Mouse (Mus musculus): ENCODE data around the gene Panx2. TPM values are rescaled to one million over a fixed set of nuclear protein-coding genes. Genes with fewer than 3 reads are reported as not detected.
A peak's percentile ranks its signal among the peaks of the same experiment; 100 is the strongest.

The Panx2 gene
- polyA plus RNA-seq, 1 experiment from 2014 or later: 0.18 TPM

DNA sequence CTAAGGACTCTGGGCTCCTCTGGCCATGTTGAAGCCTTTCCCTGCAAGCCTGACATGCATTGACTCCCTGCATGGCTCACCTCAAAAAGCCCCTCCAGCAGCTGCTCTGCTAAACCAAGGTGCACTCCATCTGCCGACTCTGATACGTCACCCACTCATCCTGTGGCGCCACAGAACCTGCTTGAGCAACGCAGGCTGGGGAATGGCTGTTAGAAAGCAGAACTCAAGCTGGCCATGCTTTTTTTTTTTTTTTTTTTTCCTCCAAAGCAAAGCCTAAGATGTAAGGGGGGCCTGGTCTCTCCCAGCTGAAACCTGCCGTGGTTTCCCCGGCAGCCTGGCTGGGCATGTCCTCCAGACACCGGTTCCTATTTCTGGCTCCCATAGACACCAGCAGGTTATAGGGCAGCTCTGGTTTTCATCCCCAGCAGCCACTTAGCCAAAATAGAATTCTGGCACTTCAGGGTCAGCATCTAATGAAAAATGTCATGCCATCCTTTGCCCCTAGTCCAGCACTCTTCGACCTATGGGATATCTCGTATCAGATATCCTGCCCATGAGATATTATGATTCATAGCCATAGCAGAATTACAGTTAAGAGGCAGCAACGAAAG lies 14.6 kb downstream of the Panx2 start:
- 64% methylated on average over 10 of the region's 10 CpGs for WGBS
- Histone ChIP-seq H3K4me3 (ENCODE audit: low read depth, low read length) (no peak overlapping the region), H3K36me3 (ENCODE audit: insufficient read depth, low read length) (no peaks in the 10 kb centered on the region), H3K27me3 (replicated peaks; ENCODE audit: insufficient read depth, low read length) (no peaks in the 10 kb centered on the region), H3K4me2 (replicated peaks; ENCODE audit: low read depth, low read length) (no peak overlapping the region), H3K4me1 (ENCODE audit: insufficient read depth, low read depth, low read length) (peaks cover 25% of the 10 kb centered on the region), H3K27ac (ENCODE audit: low read length) (no peak overlapping the region), H3K9me3 (ENCODE audit: low read length) (no peaks in the 10 kb centered on the region), H3K9ac (replicated peaks; ENCODE audit: low read depth) (no peak overlapping the region)
- ATAC-seq (no peak), DNase-seq (ENCODE audit: low spot score) (no peak)
- TF ChIP-seq EP300 (IDR thresholded peaks at IDR 0.05) (no peak), CTCF (IDR thresholded peaks at IDR 0.05) (no peak)

DNA sequence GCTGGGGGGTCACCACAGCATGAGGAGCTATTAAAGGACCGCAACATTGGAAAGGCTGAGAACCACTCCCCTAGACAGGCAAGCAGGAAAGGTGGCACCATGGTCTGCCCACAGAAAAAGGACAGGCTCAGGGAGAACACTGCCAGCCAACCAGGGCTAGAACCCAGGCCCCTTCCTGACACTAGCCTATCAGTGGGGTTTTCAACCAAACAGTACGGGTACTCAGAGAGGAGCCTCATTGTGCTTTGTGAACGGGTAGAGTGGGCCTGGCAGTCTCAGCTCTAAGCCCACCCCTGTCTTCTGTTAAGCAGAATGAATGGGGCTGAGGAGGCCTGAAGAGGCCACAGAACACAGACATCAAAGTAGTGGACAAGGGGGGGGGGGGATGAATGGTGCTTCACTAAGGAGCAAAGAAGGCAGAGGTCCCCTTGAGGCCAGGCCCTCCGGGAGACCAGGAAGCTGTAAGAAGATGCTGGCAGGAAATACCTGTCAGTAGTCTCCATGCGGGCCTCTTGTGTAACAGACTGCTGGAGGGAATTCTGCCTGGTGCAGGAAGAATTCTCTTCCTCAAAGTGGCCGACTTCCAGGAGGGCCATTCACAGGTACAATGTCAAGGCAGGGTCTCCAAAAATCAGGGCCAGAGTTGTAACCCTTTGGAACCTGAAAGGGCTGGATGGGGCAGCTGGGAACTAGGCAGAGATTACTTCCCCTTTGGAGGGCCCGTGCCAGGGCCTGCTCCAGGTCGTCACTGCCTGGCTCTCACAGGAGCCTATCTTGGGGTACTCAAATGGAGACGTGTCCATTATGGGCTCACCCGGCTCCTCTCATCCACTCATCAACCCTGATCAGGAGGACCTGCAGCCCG lies 15.3 kb downstream of the Panx2 start, which contains the start of gene Trabd:
Trabd (plus strand) TSS at position 512 of the 865 bp plus-strand sequence.
- no peak for ATAC-seq
- Histone ChIP-seq H3K27me3 (replicated peaks; ENCODE audit: insufficient read depth, low read length) (no peaks in the 10 kb centered on the region), H3K4me3 (ENCODE audit: low read depth, low read length) (peak within 1 kb of the TSS; percentile 88), H3K27ac (ENCODE audit: low read length) (peak within 1 kb of the TSS; percentile 91), H3K4me1 (ENCODE audit: insufficient read depth, low read depth, low read length) (peaks cover 25% of the 10 kb centered on the region), H3K4me2 (replicated peaks; ENCODE audit: low read depth, low read length) (peak within 1 kb of the TSS; percentile 74), H3K9me3 (ENCODE audit: low read length) (no peaks in the 10 kb centered on the region), H3K9ac (replicated peaks; ENCODE audit: low read depth) (peak within 1 kb of the TSS; percentile 80), H3K36me3 (ENCODE audit: insufficient read depth, low read length) (no peaks in the 10 kb centered on the region)
- TF ChIP-seq EP300 (IDR thresholded peaks at IDR 0.05) (no peak), CTCF (IDR thresholded peaks at IDR 0.05) (no peak)
- WGBS: 13% methylated on average over 11 of the region's 11 CpGs
- DNase-seq (ENCODE audit: low spot score): peak; percentile 26

DNA sequence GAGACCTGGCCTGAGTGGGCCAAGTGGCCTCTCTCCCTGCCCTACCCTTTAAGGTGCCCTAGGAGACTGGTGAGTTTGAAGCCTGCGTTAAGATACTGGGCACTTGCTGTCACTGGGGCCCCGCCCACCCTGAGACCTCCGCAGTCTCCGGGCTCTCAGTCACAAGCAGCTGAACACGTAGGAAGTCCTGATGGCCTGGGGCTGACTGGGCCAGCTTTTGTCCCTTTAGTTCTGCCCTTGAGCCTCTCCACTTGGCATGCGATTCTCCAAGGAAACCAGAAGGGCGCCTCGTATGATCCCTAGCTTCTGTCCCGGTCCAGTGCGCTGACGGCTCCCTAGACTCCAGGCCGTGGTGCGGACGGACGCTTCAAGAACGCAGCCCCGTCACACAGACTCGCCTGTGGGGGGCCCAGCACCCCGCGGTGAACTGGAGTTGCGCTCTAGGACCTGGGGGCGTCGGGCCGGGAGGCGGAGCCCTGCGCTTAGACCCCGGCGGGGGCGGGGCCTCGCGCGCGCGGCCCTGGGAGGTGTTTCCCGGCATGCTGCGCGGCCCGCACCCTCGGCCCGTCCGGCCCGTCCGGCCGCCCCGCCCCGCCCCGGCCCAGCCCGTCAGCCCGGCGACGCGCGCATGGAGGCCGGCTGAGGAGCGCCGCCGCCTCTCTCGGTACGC lies 16.1 kb downstream of the Panx2 start:
- Histone ChIP-seq H3K9me3 (ENCODE audit: low read length) (no peaks in the 10 kb centered on the region), H3K4me1 (ENCODE audit: insufficient read depth, low read depth, low read length) (peaks cover 25% of the 10 kb centered on the region), H3K9ac (replicated peaks; ENCODE audit: low read depth) (peak overlapping the region; percentile 80), H3K36me3 (ENCODE audit: insufficient read depth, low read length) (0 out of 2 replicates have a peak, but pooled peaks cover under 1% of the 10 kb centered on the region), H3K27ac (ENCODE audit: low read length) (peak overlapping the region; percentile 91), H3K4me3 (ENCODE audit: low read depth, low read length) (peak overlapping the region; percentile 88), H3K4me2 (replicated peaks; ENCODE audit: low read depth, low read length) (peak overlapping the region; percentile 74), H3K27me3 (replicated peaks; ENCODE audit: insufficient read depth, low read length) (no peaks in the 10 kb centered on the region)
- WGBS: 3% methylated on average over 33 of the region's 59 CpGs
- ATAC-seq (peak; percentile 94), DNase-seq (ENCODE audit: low spot score) (peak; percentile 96)
- peak; percentile 51 for TF ChIP-seq CTCF (IDR thresholded peaks at IDR 0.05)
- no peak for TF ChIP-seq EP300 (IDR thresholded peaks at IDR 0.05)

- Histone ChIP-seq H3K9me3 (ENCODE audit: low read length) (no peaks in the 10 kb centered on the region), H3K4me3 (ENCODE audit: low read depth, low read length) (peak overlapping the region; percentile 88), H3K27ac (ENCODE audit: low read length) (peak overlapping the region; percentile 91), H3K27me3 (replicated peaks; ENCODE audit: insufficient read depth, low read length) (no peaks in the 10 kb centered on the region), H3K36me3 (ENCODE audit: insufficient read depth, low read length) (0 out of 2 replicates have a peak, but pooled peaks cover 5% of the 10 kb centered on the region), H3K4me1 (ENCODE audit: insufficient read depth, low read depth, low read length) (peaks cover 25% of the 10 kb centered on the region), H3K9ac (replicated peaks; ENCODE audit: low read depth) (peak overlapping the region; percentile 80), H3K4me2 (replicated peaks; ENCODE audit: low read depth, low read length) (peak overlapping the region; percentile 74)
- DNase-seq (ENCODE audit: low spot score) (peak; percentile 48), ATAC-seq (peak; percentile 1)
- TF ChIP-seq CTCF (IDR thresholded peaks at IDR 0.05): no peak; the same call in 1 of the 2 replicates
- WGBS: 3% methylated on average over 27 of the region's 39 CpGs
Observed at GRCm38 (mm10) chr15:89076156-89076731, 16.7 kb downstream of the Panx2 start.

- no peaks in the 10 kb centered on the region for H3K9me3 ChIP-seq (ENCODE audit: low read length)
- H3K27me3 ChIP-seq (replicated peaks; ENCODE audit: insufficient read depth, low read length): no peaks in the 10 kb centered on the region
- no peak overlapping the region for H3K4me3 ChIP-seq (ENCODE audit: low read depth, low read length)
- ATAC-seq (peak; percentile 18), DNase-seq (ENCODE audit: low spot score) (peak; percentile 81)
- H3K36me3 ChIP-seq (ENCODE audit: insufficient read depth, low read length): peaks cover 15% of the 10 kb centered on the region; the same call in 1 of the 2 replicates
- peak overlapping the region; percentile 64 for H3K27ac ChIP-seq (ENCODE audit: low read length)
- TF ChIP-seq EP300 (IDR thresholded peaks at IDR 0.05) (no peak), CTCF (IDR thresholded peaks at IDR 0.05) (no peak)
- H3K4me2 ChIP-seq (replicated peaks; ENCODE audit: low read depth, low read length): peak overlapping the region; percentile 29
- no peak overlapping the region for H3K9ac ChIP-seq (replicated peaks; ENCODE audit: low read depth)
- 31% methylated on average over 9 of the region's 9 CpGs for WGBS
- H3K4me1 ChIP-seq (ENCODE audit: insufficient read depth, low read depth, low read length): peaks cover 25% of the 10 kb centered on the region
Observed at GRCm38 (mm10) chr15:89078208-89078836, 18.8 kb downstream of the Panx2 start.

Measured in lung, postnatal 0 days (tissue).